20 mouse cellular contexts compared by ENCODE assay signal in the genomic region with DNA sequence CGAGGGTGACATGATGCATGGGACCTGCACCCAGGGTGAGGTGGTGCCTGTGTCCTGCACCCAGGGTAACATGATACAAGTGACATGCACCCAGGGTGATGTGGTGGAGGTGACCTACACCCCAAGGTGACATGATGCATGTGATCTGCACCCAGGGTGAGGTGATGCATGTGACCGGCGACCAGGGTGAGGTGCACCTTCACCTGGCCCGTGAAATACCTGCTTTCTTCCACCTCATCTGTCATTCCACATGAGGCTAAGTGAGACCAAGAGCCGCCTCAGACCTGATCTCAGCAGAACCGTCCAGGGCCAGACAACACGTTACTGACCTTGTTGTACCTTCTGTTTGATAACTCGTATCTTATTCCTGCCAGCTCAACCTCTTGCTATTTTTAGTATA. TPM values are rescaled to one million over a fixed set of nuclear protein-coding genes. Genes with fewer than 3 reads are reported as not detected.
"Had no signal": no experiment of that assay in that cellular context is flagged by ENCODE, and none has a peak within 500 bp of the region (broad histone marks: within the 10 kb centered on the region; RNA-seq: fewer than 3 reads in every experiment).

No protein-coding gene starts in this region.

- H3K36me3 ChIP-seq: liver, embryonic 15.5 days; lung, embryonic 15.5 days; midbrain, embryonic 13.5 days; midbrain, embryonic 15.5 days; neural tube, embryonic 12.5 days had no signal

- H3K9me3 ChIP-seq: liver, embryonic 15.5 days; lung, embryonic 15.5 days; midbrain, embryonic 13.5 days; midbrain, embryonic 15.5 days; neural tube, embryonic 12.5 days had no signal

- ATAC-seq: liver, postnatal 0 days; lung, postnatal 0 days; midbrain, embryonic 13.5 days; midbrain, embryonic 15.5 days had no signal

- H3K4me1 ChIP-seq: liver, embryonic 15.5 days; midbrain, embryonic 15.5 days; neural tube, embryonic 12.5 days had no signal

- H3K27me3 ChIP-seq: liver, embryonic 15.5 days; lung, embryonic 15.5 days; midbrain, embryonic 13.5 days; midbrain, embryonic 15.5 days; neural tube, embryonic 12.5 days had no signal

- H3K9ac ChIP-seq: liver, embryonic 15.5 days; liver, postnatal 0 days; lung, embryonic 15.5 days; midbrain, embryonic 13.5 days; midbrain, embryonic 15.5 days; neural tube, embryonic 12.5 days had no signal

- H3K4me2 ChIP-seq: liver, embryonic 15.5 days; lung, embryonic 15.5 days; midbrain, embryonic 11.5 days; midbrain, embryonic 13.5 days; midbrain, embryonic 15.5 days; neural tube, embryonic 12.5 days had no signal

- H3K4me3 ChIP-seq: liver, embryonic 15.5 days; lung, embryonic 15.5 days; midbrain, embryonic 13.5 days; midbrain, embryonic 15.5 days; neural tube, embryonic 12.5 days had no signal

- H3K27ac ChIP-seq: liver, embryonic 15.5 days; lung, embryonic 15.5 days; macrophage; midbrain, embryonic 13.5 days; midbrain, embryonic 15.5 days; neural tube, embryonic 12.5 days had no signal

- DNase-seq: liver, postnatal 0 days; lung, adult 2 months; lung, postnatal 14 days; lung, postnatal 36 days; right cerebral cortex, postnatal 25 days; right cerebral cortex, postnatal 4 days; spleen, adult 18-20 months; thymus, adult 2 months; thymus, postnatal 25 days; thymus, postnatal 4 days had no signal

RNA-seq across cellular contexts. Expression of a gene that starts 53.5 kb away (rescaled TPM):
- total RNA-seq: monocyte, adult 5-6 weeks; neutrophil, adult 5-6 weeks had no signal
- polyA plus RNA-seq: macrophage had no signal
